Mouse (Mus musculus): Measurements from ENCODE around the gene Kdm4d.
"Not testable (repeated sequence)": the region's sequence is repeated elsewhere in the genome, so short reads cannot be mapped to it uniquely, and the experiment has no call there.

The Kdm4d gene

GRCm38 (mm10) chr9:14451120-14451519, 49.2 kb downstream of the Kdm4d start:
- not testable (repeated sequence) for DNase-seq

- not testable (repeated sequence) for DNase-seq
Observed at GRCm38 (mm10) chr9:14447086-14447485, 53.2 kb downstream of the Kdm4d start.

GRCm38 (mm10) chr9:14440347-14440746, 59.9 kb downstream of the Kdm4d start:
- no peak for DNase-seq

- DNase-seq = no peak
Observed at GRCm38 (mm10) chr9:14433252-14433939, 66.9 kb downstream of the Kdm4d start.
